Mouse (Mus musculus): ENCODE data around the gene Rmdn3.

DNA sequence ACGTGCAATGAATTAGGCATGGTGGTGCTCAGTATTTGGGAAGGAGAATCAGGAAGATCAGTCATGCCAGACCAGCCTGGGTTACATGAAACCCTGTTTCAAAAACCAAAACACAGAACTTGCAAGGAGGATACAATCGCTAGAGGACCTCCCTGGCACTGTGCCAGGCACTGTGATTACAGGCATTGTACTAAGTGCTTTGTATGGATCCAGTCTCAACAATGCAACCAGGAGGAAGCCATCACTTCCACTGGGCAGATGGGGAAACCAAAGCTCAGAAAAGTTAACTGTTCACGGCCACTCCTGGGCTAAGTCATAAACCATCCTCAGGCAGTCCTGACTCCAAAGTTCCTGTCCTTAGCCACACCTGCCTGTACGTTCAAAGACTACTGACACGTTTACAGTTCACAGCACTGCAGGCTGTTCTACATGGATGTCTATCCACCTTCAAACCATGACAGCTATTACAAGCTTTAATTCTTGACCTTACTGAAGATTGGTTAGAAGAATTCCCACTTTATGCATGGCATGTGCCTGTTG, 46.1 kb upstream of the Rmdn3 start:
- no peak for TF ChIP-seq ZNF384 (IDR thresholded peaks at IDR 0.05; ENCODE audit: low read depth, low read length)
- no peak for TF ChIP-seq ZC3H11A (IDR thresholded peaks at IDR 0.05; ENCODE audit: borderline replicate concordance, low read depth, low read length)

Data from ES-E14 (cell line).